Mouse (Mus musculus): ENCODE results near the gene Jakmip3.

DNA sequence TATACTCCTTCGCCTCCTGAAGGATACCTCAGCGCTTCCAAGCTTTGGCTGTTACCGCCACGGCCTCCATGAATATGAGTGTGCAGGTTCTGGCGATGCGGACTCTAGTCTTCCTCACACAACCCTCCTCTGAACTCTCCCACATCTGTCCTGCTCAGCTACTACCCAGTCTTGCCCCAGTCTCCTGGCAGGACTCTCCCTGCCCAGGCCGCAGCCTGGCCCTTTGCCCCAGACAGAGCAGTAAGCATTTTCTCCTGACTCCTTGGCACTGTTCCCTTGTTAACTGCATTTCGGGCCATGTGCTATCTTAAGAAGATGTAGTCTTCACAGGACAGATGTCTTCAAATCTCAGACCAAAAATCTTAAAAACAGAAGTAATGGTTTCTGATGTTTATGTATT lies 18.9 kb upstream of the Jakmip3 start:
- TF ChIP-seq CTCF (IDR thresholded peaks at IDR 0.05; ENCODE audit: low read depth) (no peak), EP300 (optimal IDR thresholded peaks at IDR 0.05) (no peak)

Measured in stomach, postnatal 0 days (tissue).